Mouse (Mus musculus): ENCODE results near the gene Hhatl. TPM values are rescaled to one million over a fixed set of nuclear protein-coding genes. Genes with fewer than 3 reads are reported as not detected.
A peak's percentile ranks its signal among the peaks of the same experiment; 100 is the strongest.

The Hhatl gene
- total and polyA plus RNA-seq, 3 experiments: 96.3 to 201 (median 111) TPM

DNA sequence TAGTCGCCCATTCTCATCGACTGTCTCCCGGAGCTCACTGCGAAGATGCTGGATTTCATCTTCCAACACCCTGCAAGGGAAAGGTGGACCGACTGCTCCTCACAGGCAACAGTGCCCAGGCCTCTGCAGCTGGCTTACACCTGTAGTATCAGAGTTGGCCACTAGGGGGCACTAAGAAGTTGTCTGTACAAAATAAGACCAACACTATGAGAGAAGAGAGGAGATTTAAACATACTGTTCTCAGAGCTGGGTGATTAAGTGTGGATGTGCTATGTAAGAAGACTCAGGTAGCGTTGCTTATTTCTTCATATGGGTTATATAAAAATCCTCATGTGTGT is 38.6 kb upstream of the Hhatl start:
- no peaks in the 10 kb centered on the region for H3K36me3 ChIP-seq (ENCODE audit: control insufficient read depth, insufficient read depth, low read length)
- no peak overlapping the region for H3K4me3 ChIP-seq
- H3K4me1 ChIP-seq (ENCODE audit: control insufficient read depth, insufficient read depth, low read length): no peaks in the 10 kb centered on the region
- no peak overlapping the region for H3K9ac ChIP-seq (ENCODE audit: low read depth, low read length)
- TF ChIP-seq POLR2A (IDR thresholded peaks at IDR 0.05; ENCODE audit: insufficient read depth, low read depth, low read length): no peak
- TF ChIP-seq CTCF (IDR thresholded peaks at IDR 0.05): peak; percentile 93
- peak; percentile 63 to 78 for DNase-seq
- intact Hi-C loops (cut with DNase I): loop anchor here (1.0 to 5.0 kb wide), 2 partner anchors 46 to 156 kb away; no protein-coding TSS in a partner anchor
- H3K79me2 ChIP-seq (replicated peaks; ENCODE audit: control insufficient read depth, insufficient read depth, low read length): no peaks in the 10 kb centered on the region
- H3K27ac ChIP-seq: no peak overlapping the region
- WGBS: 19% methylated on average over 6 of the region's 6 CpGs
- H3K27me3 ChIP-seq (ENCODE audit: control insufficient read depth, insufficient read depth, low read length): no peaks in the 10 kb centered on the region

DNA sequence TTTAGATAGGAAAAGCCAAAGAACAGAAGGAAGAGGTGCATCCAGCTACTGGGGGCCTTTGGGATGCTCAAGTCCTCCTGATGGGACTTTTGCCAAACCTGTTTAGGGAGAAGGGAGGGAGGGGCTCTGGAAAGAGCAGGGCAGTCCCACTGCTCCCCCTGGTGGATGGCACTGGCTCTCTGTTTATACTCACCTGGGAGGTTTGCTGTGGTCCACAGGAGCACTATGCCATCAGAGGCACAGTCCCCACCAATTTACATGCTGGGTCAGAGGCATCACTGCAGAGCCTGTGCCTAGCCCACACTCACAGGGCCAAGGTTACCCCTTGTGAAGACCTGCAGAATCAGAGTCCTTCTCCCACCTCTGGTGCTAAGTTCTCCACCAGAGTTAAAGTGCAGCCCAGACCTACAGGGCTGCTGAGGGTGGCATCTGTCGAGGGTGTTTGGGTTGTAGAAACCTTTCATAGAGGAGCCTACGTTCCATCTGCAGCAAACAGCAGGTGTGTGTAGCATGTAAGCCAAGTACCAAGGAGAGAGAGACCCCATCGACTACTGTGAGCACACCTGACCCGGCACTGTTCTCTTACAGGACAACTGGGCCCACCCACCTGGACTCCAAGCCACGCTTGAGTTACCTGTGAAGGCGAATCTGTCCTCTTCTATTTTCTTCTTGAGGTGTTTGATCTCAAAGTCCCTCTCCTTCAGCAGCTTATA is 38.1 kb upstream of the Hhatl start:
- DNase-seq: peak; percentile 35 to 60
- Histone ChIP-seq H3K4me1 (ENCODE audit: control insufficient read depth, insufficient read depth, low read length) (no peaks in the 10 kb centered on the region), H3K36me3 (ENCODE audit: control insufficient read depth, insufficient read depth, low read length) (no peaks in the 10 kb centered on the region), H3K9ac (ENCODE audit: low read depth, low read length) (no peak overlapping the region), H3K79me2 (replicated peaks; ENCODE audit: control insufficient read depth, insufficient read depth, low read length) (no peaks in the 10 kb centered on the region), H3K27ac (no peak overlapping the region), H3K27me3 (ENCODE audit: control insufficient read depth, insufficient read depth, low read length) (no peaks in the 10 kb centered on the region), H3K4me3 (no peak overlapping the region)
- intact Hi-C loops (cut with DNase I): loop anchor here (5.0 kb wide), 1 partner anchor 157 kb away; no protein-coding TSS in a partner anchor
- WGBS: 78% methylated on average over 6 of the region's 6 CpGs
- no peak for TF ChIP-seq EP300 (IDR thresholded peaks at IDR 0.05; ENCODE audit: insufficient read depth, low read depth, low read length)
- TF ChIP-seq CTCF (IDR thresholded peaks at IDR 0.05): peak; percentile 72

DNA sequence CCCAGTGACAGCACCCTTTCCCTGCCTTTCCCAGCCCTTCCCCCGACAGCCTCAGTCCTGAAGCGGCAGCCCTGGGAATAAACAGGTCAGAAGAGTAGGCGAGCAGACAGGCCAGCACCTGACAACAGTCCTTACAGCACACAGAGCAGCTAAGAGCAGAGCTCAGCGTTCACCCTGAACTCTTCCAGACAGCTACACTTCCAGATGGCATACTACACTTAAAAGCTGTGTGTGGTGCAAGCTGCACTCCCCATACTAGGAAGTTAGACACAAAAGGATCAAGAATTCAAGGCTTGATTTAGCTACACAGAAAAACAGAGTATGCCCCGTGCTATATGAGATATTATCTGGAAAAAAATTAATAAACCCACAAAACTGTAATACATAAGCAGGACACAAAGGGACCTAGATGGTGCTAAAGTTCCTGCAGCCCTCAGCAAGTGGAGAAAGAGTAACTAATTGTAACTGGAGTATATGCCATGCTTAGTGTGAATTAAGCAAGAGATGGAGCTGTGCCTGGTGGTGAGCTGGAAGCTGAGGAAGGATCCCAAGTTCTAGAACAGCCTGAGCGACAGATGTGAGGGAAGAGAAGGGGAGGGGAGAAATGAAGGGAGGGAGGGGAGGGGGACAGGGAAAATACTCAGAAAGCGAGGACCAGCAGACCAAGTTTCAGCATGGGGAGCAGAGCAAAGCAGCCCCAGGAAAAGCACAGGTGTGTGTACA is 37.1 kb upstream of the Hhatl start:
- TF ChIP-seq POLR2A (IDR thresholded peaks at IDR 0.05; ENCODE audit: insufficient read depth, low read depth, low read length) (no peak), EP300 (IDR thresholded peaks at IDR 0.05; ENCODE audit: insufficient read depth, low read depth, low read length) (no peak)
- H3K27ac ChIP-seq: no peak overlapping the region
- no peaks in the 10 kb centered on the region for H3K27me3 ChIP-seq (ENCODE audit: control insufficient read depth, insufficient read depth, low read length)
- H3K4me1 ChIP-seq (ENCODE audit: control insufficient read depth, insufficient read depth, low read length): no peaks in the 10 kb centered on the region
- H3K4me3 ChIP-seq: no peak overlapping the region
- H3K79me2 ChIP-seq (replicated peaks; ENCODE audit: control insufficient read depth, insufficient read depth, low read length): no peaks in the 10 kb centered on the region
- DNase-seq: no peak
- H3K36me3 ChIP-seq (ENCODE audit: control insufficient read depth, insufficient read depth, low read length): no peaks in the 10 kb centered on the region
- intact Hi-C loops (cut with DNase I): no loop called here
- WGBS: 65% methylated on average over 7 of the region's 7 CpGs
- no peak overlapping the region for H3K9ac ChIP-seq (ENCODE audit: low read depth, low read length)

DNA sequence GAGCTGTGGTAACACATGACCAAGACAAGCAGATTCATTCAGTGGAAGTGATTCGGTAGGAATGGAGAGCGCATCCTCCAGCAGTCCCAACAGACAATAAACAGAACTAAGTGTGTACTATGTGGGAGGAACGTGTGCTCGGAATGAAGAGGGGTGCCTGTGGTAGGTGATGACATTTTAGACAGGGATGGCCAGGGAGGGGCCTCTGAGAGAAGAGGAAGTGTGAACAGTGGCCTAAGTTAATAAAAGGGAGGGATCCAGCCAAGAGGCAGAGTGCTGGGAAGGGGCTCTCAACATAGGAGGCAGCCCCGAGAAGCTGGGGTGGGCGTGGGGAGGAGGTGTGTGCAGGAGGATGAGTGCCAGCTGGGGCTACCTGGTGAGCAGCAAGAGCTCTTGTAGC is 36.0 kb upstream of the Hhatl start:
- Histone ChIP-seq H3K4me1 (ENCODE audit: control insufficient read depth, insufficient read depth, low read length) (peaks cover 3% of the 10 kb centered on the region; the same call in 1 of the 2 replicates), H3K79me2 (replicated peaks; ENCODE audit: control insufficient read depth, insufficient read depth, low read length) (no peaks in the 10 kb centered on the region), H3K4me3 (no peak overlapping the region), H3K36me3 (ENCODE audit: control insufficient read depth, insufficient read depth, low read length) (no peaks in the 10 kb centered on the region), H3K27me3 (ENCODE audit: control insufficient read depth, insufficient read depth, low read length) (no peaks in the 10 kb centered on the region), H3K9ac (ENCODE audit: low read depth, low read length) (no peak overlapping the region), H3K27ac (no peak overlapping the region)
- intact Hi-C loops (cut with DNase I): no loop called here
- TF ChIP-seq CTCF (IDR thresholded peaks at IDR 0.05) (no peak), POLR2A (IDR thresholded peaks at IDR 0.05; ENCODE audit: insufficient read depth, low read depth, low read length) (no peak)
- 58% methylated on average over 6 of the region's 6 CpGs for WGBS
- DNase-seq: no peak

DNA sequence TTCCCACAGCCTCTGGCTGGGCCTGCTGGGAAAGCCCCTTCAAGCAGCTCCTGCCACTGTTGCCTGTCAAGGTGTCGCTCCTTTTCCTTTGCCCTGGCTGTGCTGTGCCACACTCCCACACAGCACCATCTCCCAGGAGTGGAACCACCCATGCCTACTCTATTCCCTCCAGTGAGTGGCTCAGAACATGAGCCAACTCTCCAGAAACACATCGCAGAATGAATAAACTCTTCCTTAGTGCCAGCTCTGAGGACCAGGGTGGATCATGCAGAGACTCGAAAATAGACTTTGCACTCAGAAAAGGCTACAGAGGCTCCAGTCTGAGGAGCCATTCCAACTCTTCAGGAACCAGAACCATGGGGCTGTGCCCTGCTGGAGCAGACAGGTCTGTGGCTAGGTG is 34.0 kb upstream of the Hhatl start:
- no peak for TF ChIP-seq POLR2A (IDR thresholded peaks at IDR 0.05; ENCODE audit: insufficient read depth, low read depth, low read length)
- no peak for TF ChIP-seq CTCF (IDR thresholded peaks at IDR 0.05)
- no peak for TF ChIP-seq EP300 (IDR thresholded peaks at IDR 0.05; ENCODE audit: insufficient read depth, low read depth, low read length)
- H3K4me3 ChIP-seq: no peak overlapping the region
- no peaks in the 10 kb centered on the region for H3K27me3 ChIP-seq (ENCODE audit: control insufficient read depth, insufficient read depth, low read length)
- 85% methylated on average over 3 of the region's 3 CpGs for WGBS
- H3K79me2 ChIP-seq (replicated peaks; ENCODE audit: control insufficient read depth, insufficient read depth, low read length): no peaks in the 10 kb centered on the region
- H3K9ac ChIP-seq (ENCODE audit: low read depth, low read length): no peak overlapping the region
- DNase-seq: no peak
- H3K36me3 ChIP-seq (ENCODE audit: control insufficient read depth, insufficient read depth, low read length): no peaks in the 10 kb centered on the region
- intact Hi-C loops (cut with DNase I): no loop called here
- peaks cover 7% of the 10 kb centered on the region; the same call in 1 of the 2 replicates for H3K4me1 ChIP-seq (ENCODE audit: control insufficient read depth, insufficient read depth, low read length)
- H3K27ac ChIP-seq: no peak overlapping the region

DNA sequence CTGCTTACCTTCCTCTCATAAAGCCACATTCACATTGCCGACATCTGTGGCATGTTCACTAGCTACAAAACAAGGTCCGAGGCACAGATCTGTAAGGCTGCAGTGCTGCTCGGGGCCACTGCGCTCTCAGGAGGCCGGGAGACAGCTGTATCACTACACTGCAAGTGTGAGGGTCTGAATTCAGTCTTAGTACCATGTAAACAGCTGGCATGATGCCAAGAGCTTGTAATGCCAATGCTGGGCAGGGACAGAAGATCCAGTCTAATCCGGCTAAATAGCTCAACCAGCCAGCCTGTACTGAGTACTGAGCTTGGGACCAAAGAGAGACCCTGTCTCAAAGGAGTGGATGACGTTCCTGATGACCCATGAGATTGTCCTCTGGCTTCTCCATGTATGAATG is 31.7 kb upstream of the Hhatl start:
- TF ChIP-seq CTCF (IDR thresholded peaks at IDR 0.05) (no peak), EP300 (IDR thresholded peaks at IDR 0.05; ENCODE audit: insufficient read depth, low read depth, low read length) (no peak), POLR2A (IDR thresholded peaks at IDR 0.05; ENCODE audit: insufficient read depth, low read depth, low read length) (no peak)
- H3K4me3 ChIP-seq: no peak overlapping the region
- no peaks in the 10 kb centered on the region for H3K27me3 ChIP-seq (ENCODE audit: control insufficient read depth, insufficient read depth, low read length)
- H3K79me2 ChIP-seq (replicated peaks; ENCODE audit: control insufficient read depth, insufficient read depth, low read length): no peaks in the 10 kb centered on the region
- no peak overlapping the region for H3K9ac ChIP-seq (ENCODE audit: low read depth, low read length)
- DNase-seq: no peak
- no peak overlapping the region for H3K27ac ChIP-seq
- H3K36me3 ChIP-seq (ENCODE audit: control insufficient read depth, insufficient read depth, low read length): no peaks in the 10 kb centered on the region
- intact Hi-C loops (cut with DNase I): loop anchor here (5.0 kb wide), 2 partner anchors 47 to 67 kb away; partner anchors contain the start of genes Klhl40 and Zfp651
- 84% methylated on average over 7 of the region's 7 CpGs for WGBS
- peaks cover 10% of the 10 kb centered on the region for H3K4me1 ChIP-seq (ENCODE audit: control insufficient read depth, insufficient read depth, low read length)
